Mouse (Mus musculus) left cerebral cortex, postnatal 4 days (tissue): ENCODE data around the gene Alpk3. TPM values are rescaled to one million over a fixed set of nuclear protein-coding genes. Genes with fewer than 3 reads are reported as not detected.

ENCODE experiments used
- DNase-seq: peaks from one replicate; pipeline ENCODE4 v3.0.0-alpha.2; 2022
- intact Hi-C: fragments of 180-260 bp; cut with DNase I; formaldehyde crosslinking; loops from one replicate; pipeline ENCODE4 v1.15.1; 2025
- total RNA-seq, 2 experiments: library from RNA; stranded (reverse); gene quantifications; 2 replicates each; pipeline ENCODE4 v1.2.3; 2021

Gene Alpk3
- under 1 TPM; 0.58 to 0.62 TPM for total RNA-seq

DNA sequence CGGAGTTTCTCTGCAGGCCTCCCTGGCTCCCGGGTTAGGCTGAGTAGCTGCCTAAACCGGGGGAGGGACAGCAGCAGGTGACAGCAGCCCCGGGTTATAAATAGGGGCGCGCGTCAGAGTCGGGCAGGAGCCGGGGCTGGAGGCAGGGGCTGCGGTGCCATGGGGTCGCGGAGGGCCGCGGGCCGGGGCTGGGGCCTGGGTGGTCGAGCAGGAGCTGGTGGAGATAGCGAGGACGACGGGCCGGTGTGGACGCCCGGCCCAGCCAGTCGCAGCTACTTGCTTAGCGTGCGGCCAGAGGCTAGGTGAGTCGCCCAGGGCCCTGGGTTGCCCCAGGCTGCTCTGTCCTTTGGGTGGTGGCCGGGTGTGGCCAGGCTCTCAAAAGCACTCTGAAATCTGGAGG is at the start of gene Alpk3:
Alpk3 (plus strand) TSS at position 130 of the 400 bp plus-strand sequence.
- no peak for DNase-seq
- intact Hi-C loops = no loop called here

DNA sequence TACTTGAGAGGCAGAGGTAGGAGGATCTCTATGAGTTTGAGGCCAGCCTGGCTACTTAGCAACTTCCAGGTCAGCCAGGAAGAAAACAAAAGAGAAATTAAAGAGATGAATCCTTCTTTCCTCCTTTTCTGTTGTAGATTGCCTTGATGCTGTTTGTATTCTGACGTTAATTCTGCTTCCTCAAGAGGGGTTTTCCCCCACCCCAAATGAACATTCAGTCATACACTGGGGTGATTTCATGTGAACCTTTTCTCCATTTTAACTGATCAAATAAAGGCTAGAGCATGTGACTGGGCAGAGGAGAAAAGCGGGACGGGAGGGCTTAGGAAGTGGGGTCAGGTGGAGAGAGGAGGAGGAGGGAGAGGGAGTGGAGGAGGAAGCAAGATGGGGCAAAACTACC is 49.1 kb upstream of the Alpk3 start:
- intact Hi-C loops = no loop called here
- DNase-seq = no peak

DNA sequence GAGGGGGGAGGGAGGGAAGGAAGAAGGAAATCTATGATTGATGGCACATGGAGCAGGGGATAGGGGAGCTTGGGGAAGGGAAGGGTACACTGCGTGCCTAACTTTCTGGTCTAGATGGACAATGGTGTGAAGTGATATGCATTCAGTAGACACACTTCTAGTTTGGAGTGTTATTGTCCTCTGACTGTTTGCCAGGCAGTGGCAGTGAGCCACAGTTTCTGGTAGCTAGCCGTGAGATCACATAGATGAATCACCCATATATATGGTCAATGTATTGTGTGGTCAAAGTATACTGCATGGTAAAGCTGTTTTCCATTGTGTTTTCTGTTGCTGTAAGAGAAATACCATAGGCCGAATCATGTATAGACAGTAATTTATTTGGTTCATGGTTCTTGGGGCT is 45.8 kb upstream of the Alpk3 start:
- no peak for DNase-seq
- intact Hi-C loops = no loop called here

DNA sequence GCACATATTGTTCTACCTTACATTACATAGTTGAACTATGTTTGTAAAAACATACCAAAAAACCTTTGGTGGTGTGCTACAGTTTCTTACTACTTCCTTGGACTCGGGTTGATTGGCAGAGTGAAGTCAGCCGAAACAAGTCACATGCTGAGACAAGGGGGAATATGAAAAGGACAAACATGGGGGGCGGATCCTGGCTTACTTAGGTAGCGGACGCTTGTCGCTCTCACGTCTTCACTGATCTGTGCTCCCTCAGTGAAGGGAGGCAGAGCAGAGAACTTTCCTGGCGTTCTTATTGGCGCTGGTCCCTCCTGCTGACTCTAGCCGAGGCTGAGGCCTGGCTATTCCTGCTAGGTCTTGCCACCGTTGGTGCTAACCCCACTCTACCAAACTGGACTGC is 37.1 kb upstream of the Alpk3 start:
- intact Hi-C loops = no loop called here
- DNase-seq = no peak

DNA sequence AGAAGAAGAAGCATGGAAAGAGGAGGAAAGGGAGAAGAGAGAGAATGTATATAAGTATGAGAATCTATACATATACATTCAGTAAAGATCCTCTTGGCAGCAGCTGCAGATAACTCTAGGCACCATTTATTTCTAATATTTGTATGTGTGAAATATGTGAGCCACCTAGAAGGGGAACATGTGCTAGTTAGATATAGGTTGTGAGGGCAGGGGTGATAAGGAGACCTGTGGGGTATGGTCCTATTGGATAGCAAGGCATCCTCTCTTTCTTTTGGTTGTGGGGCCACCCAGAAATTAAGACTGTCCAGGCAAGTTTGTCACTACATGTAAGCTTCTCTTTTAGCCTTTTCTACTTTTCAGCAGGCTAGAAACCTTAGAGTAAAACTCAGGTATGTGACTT is 34.7 kb upstream of the Alpk3 start:
- intact Hi-C loops = no loop called here
- DNase-seq = no peak

DNA sequence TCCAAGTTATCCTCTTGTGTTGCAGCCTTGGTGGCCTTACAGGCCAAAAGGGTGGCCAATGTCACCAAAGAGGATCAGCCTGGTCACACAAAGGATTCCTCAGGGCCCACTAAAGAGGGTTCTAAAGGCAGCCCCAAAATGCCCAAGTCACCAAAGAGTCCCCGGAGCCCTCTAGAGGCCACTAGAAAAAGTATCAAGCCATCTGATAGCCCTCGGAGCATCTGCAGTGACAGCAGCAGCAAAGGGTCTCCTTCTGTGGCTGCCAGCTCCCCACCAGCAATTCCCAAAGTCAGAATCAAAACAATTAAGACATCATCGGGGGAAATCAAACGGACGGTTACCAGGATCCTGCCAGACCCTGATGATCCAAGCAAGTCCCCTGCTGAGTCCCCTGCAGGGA is 33.3 kb upstream of the Alpk3 start:
- peak; percentile 25 for DNase-seq
- intact Hi-C loops = no loop called here

DNA sequence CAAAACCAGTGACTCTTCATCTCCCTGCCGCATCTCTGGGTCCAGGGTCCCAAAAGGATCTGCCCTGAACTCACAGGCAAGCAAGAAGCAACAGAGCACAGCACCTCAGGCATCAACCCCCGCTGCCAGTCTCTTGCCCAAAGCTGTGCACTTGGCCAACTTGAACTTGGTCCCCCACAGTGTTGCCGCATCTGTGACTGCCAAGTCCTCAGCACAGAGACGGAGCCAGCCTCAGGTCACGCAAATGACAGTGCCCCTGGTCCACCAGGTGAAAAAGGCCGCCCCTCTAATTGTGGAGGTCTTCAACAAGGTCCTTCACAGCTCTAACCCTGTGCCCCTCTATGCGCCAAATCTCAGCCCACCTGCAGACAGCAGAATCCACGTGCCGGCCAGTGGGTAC is 32.7 kb upstream of the Alpk3 start:
- intact Hi-C loops = no loop called here
- peak; percentile 20 for DNase-seq

DNA sequence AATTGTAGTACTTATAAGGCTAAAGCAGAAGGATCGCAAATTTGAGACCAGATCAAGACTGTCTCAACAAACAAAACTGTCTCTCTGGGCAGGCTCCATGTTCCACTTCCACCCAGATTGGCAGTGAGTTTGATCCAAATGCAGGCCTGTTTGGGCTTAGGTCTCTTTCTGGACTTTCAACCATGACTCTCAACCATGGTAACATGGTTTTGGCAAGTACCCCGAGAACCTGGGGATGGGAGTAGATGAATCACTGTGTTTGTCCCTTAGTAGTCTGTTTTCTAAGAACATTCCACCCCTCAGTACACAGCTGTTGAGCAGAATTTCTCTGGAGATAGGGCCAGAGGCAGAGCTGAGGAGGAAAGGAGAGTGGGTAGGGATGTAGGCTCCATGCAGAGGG is 31.6 kb upstream of the Alpk3 start:
- DNase-seq = no peak
- intact Hi-C loops = no loop called here

DNA sequence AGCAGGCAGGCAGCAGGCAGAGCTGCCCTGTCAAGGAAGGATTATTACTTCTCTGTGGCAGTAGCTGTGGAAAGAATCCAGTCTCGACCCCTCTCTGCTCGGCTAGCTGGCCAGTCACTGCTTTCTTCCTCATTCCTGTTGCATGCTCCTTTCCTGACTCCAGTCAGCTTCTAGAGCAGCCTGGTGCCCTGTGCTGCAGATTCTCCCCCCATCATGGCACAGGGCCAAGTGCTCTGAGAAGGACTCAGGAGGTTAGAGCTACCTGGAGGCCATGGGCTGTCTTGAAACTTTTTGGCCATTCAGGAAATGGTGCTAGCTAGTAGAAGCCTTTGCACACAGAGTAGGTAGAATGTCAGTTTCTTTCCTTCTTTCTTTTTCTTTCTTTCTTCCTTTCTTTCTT is 17.7 kb upstream of the Alpk3 start:
- intact Hi-C loops = no loop called here

DNA sequence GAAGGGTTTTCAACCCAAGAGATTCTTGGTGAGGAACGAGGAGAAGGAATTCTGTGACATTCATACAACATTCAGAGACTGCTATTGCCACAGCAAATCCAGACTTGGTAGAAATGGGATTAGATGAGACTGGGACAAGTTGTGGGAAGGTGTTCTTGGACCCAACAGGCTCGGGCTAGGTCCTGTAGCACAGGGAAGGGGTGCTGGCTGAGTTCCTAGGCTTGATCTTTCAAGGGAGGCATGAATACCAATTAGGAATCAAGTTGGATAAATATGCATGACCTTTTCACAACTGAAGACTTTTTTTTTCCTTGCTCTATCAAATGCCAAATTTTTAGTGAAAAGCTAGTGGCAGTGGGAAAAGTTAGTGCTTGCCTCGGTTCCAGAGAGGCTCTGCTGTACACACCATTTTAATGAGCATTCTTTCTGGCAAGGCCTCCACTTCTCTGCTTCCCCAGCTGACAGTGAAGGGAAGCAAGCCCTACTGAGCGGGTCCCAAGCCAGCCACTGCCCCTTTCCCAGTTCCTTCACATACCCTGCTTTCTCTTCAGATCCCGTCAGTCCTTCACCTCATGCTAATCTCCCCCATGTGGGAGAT is 14.3 kb upstream of the Alpk3 start:
- intact Hi-C loops = no loop called here
- no peak for DNase-seq

More for the DNA sequence above, 17.7 kb upstream of the Alpk3 start:
- no peak for DNase-seq

DNA sequence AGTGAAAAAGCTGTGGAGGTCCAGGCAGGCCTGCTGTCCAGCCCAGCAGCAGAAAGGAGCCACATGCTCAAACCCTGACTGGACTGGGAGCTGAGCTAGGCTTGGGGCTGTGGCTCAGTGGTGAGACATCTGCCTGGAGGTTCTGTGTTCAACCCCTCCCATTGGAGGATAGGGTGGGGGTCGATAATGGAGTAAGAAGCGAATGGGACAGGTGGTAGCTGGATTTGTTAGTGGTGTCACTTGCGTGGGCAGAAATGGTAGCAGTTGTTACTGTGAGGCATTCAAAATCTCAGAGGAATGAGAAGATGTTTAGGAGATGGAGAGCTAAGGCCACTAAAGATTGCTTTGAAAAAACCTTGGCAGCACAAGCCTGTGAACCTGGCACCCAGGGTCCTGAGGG is 9.6 kb upstream of the Alpk3 start:
- DNase-seq = no peak
- intact Hi-C loops = no loop called here

DNA sequence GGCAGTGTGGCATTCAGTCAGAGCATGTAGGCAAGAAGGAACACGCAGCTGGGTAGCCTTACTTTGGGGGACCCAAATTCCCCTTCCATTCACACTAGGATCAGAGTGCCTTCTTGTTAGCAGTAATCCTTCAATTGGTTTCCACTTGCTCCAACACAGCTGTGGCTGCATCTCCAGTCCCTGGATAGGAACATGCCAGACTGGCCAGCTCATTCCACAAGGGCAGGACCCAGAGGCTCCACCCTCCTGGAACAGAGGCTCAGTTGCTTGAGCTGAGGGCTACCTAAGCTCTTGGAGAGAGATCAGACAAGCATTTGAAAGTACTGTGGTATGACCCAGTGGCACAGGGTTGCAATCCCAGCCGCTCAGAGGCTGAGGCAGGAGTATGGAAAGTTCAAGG is 8.9 kb upstream of the Alpk3 start:
- intact Hi-C loops = no loop called here
- DNase-seq = no peak

DNA sequence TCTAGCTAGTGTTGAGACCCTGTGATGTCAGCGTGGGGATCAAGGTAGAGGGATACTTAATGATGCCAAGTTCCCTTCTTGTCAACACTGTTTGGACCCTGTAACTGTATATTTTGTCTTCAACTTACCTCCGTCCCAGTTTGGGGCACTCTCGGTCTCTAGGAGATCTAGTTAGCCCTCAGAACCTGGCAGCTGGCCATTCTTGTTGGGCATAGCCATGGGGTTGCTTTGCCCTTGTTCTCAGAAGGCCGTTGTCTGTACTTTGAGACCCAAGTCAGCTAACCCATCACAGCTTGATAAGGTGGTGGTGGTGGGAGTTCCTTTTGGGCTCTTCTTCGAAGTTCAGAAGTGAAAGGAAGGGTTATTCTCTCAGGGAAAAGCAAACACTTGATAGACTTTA is 7.4 kb upstream of the Alpk3 start:
- no peak for DNase-seq
- intact Hi-C loops = no loop called here

DNA sequence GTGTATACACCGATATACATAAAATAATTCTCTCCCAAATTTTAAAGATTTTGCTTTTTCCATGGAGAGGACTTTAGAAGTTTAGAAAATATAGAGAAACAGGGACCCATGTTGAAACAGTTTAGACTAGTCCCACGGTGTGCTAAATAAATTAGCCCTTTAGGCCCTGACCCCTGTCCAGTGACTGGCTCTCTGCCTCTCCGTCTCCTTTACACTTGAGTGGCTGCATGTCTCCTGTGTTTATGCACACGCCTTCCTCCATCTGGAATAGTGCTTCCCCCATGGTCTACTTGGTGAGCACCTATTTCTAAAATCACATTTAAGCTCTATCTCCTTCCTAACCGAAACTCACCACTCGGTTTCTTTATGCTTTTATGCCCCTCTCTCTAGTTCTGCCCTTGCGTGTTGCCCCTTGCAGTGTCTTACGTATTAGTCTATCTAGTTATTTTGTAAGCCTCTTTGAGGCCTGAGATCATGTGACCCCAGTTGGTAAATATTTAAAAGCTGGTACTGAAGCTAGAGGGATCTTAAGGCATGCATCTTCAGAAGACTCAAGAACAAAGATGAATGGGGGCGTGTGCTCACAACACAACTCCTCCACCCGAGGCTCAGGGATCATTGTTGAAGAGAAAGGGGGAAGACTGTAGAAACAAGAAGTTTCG is 1.6 kb upstream of the Alpk3 start:
- intact Hi-C loops = no loop called here
- no peak for DNase-seq

DNA sequence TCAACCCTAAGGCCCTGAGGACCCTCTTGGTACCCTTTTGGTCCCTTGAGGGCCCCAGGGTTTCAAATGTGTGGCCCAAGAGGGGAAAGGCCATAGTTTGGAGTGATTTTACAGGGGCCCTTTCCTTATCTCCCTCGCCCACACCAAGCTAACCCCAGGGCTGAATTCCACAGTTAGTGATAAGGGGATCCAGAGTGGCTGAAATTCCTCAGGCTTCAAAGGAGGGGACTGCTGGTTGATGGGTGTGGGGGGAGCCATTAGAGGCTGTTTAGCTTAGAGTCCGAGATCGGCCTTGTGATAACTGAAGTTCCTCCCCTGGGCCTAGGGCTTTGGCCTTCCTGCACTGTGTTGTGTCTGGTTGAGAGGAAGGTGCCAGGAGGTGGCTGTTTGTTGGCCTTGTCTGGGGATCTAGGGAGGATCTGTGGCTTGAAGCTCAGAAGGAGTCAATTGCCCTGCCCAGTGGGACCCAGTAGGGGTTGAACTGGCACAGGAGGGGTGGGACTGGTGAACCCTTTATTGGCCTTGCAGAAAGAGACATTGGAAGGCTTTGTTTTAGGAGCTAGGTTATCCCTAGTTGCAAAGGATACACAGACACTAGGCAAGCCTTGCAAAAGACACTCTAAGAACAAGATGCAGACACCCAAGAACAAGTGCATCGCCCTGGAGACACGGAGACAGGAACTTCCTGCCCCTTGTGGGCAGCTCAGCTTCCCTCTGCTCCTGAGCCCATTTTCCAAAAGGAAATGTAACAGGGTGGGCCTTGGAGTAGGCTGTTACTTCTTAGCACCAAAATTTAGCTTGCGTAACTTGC is 706 bp downstream of the Alpk3 start:
- no peak for DNase-seq
- intact Hi-C loops = no loop called here

DNA sequence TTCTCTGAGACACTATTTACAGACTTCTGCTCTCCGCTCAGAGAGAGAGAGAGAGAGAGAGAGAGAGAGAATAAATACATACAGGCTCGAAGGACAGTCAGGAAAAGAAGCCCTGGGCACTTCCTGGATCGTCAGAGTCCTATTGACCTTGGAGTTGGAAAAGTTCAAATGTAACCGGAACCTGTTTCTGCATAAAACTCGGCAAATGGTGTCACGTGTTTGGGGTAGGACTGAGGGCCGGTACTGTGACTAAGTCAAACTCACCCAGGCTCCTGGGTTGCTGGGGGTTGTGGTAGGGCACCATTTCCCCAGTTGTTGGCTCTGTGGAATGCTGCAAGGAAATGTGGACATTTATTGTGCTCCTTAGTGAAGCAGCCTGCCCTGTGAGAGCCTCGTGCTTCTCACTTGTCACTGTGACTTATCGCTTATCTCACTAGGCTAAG is 1.3 kb downstream of the Alpk3 start:
- DNase-seq = no peak
- intact Hi-C loops = no loop called here

DNA sequence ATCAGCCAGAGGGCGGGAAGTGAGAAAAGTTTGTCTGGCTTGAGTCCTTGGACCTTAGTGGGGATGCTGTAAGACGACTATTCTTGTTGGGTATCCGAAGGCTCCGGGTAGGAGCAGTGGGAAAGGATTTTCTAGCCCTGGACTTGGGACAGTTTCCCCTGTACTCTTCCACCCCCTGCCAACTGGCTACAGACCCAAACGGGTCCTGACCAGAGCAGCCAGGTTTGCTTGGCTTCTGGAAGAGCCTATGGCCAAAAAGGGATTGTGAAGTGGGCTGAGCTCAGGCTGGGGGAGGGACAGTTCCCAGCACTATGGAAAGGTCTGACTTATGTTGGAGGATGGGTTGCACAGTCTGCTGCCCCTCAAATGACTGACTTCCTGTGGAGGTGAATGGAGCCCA is 2.0 kb downstream of the Alpk3 start:
- intact Hi-C loops = no loop called here
- DNase-seq = no peak

DNA sequence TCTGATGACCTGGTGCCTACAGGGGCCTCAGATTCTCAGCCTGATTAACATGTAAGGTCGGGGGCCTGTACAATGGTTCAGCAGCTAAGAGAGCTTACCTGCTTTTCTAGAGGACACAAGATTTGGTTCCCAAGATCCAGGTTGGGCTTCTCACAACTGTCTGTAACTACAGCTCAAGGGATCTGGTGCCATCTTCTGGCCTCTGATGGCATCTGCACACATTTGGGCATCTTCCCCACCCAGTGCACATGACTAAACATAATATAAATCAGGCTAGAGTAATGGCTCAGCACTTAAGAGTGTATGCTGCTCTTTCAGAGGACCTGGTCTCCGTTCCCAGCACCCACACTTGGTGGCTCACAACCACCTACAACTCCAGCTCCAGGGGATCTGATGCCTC is 3.5 kb downstream of the Alpk3 start:
- intact Hi-C loops = no loop called here
- no peak for DNase-seq

DNA sequence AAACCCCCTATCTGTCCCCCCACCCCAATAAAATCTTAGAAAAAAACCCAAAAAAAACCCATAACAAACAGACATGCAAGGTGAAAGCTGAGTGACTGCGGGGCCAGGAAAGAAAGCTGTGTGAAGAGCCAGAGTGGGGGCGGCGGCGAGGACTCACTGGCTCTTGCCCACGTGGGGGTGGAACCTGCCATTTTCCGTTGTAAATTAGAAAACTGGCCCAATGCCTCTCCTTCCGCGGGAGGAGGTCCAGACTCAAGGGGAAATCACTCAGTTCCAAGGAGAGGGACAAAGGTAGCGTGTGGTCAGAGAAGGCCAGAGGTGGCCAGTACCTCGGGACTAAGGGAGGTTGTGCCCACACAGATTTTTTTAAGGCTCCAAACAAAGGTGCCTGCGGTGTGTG is 4.5 kb downstream of the Alpk3 start:
- intact Hi-C loops = no loop called here
- DNase-seq = no peak

DNA sequence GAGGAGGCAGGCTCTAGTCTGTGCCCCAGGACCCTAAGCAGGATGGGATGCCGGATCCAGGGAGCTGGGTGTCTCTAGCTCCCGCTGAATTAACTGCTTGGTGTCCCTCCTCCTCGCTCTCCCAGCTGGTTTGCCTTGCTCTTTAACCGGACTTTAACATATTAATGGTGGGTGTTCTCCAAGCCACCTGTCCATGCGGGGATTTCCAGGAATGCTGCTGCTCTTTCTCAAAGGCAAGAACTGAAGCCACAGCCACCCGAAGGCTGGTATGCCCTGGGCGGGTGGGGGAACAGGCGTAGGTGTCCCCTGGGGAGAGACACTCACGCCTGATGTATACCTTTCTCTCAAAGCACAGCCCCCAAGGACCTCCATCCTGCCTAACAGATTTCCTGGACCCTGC is 5.9 kb downstream of the Alpk3 start:
- no peak for DNase-seq
- intact Hi-C loops = no loop called here

DNA sequence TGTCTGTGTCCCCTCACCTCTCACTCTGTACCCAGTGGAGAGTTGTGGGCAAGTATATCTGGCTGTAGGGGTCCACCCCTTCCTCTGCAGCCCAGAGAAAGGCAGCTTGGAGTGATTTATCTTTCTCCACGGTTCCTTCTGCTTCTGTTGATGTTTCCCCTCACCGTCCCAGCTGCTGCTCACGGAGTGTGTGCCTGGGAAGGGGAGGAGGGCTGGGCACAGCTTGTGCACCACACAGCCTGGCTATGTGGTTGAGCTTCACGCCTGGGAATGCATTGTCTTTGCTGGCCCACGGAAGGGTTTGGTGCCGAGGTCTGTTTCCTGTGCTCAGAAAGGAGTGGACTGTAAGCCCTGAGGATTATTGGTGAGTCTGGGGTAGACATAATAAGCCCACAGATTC is 9.3 kb downstream of the Alpk3 start:
- DNase-seq = no peak
- intact Hi-C loops = no loop called here

DNA sequence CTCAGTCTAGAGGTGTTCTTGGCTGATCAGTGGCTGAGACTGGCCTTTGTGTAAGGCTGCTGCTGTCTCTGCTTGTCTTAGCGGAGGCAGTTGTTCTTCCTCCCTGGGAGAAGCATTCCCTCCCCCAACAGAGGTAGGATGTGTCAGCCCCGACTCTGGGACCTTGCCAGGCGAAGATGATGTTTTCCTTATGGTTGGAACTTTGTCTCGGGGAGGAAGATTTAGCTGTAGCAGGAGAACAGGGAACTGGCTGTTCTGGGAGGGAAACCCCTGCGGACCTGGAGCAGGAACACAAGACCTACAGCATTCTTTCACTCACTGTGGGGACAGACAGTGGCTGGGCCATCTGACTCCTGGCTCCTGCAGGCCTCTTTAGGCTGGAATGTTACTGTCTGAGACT is 15.1 kb downstream of the Alpk3 start:
- intact Hi-C loops = no loop called here
- no peak for DNase-seq
